Mouse (Mus musculus): ENCODE data around the gene Hjurp. TPM values are rescaled to one million over a fixed set of nuclear protein-coding genes. Genes with fewer than 3 reads are reported as not detected.

The Hjurp gene
- polyA plus RNA-seq (2021; fragmentation: Nextera tagmentation), result 5.7 and 6.2 TPM in 2 replicates
- long read RNA-seq, experiment 1, full-length matches to known transcripts, result 6 of 9 reads
- long read RNA-seq, experiment 1, partial matches to known transcripts, result 0 of 9 reads
- long read RNA-seq, experiment 1, other reads (novel, unspliced or antisense), result 3 of 9 reads
- long read RNA-seq, experiment 2, full-length matches to known transcripts, result 39 of 60 reads
- long read RNA-seq, experiment 2, partial matches to known transcripts, result 0 of 60 reads
- long read RNA-seq, experiment 2, other reads (novel, unspliced or antisense), result 21 of 60 reads

GRCm38 (mm10) chr1:88277098-88277817, at the start of gene Hjurp, which contains the start of gene Trpm8:
Gene Hjurp (minus strand): TSS chr1:88277633.
Gene Trpm8 (plus strand): TSS chr1:88277661.

GRCm38 (mm10) chr1:88226670-88227379, 50.6 kb downstream of the Hjurp start, which contains the start of gene Mroh2a:
Gene Mroh2a (plus strand): TSS chr1:88226986.

Other genes starting within 250 kb of the Hjurp start
- gene Ugt1a10, start 222.2 kb downstream of the Hjurp start, polyA plus RNA-seq (2021; fragmentation: Nextera tagmentation), result not detected in 2 replicates
- not detected in 2 replicates for gene Ugt1a9, start 206.8 kb downstream of the Hjurp start, polyA plus RNA-seq (2021; fragmentation: Nextera tagmentation)
- gene Ugt1a8, start 189.8 kb downstream of the Hjurp start, polyA plus RNA-seq (2021; fragmentation: Nextera tagmentation), result not detected in 2 replicates
- gene Ugt1a7c, start 182.6 kb downstream of the Hjurp start, polyA plus RNA-seq (2021; fragmentation: Nextera tagmentation), result 0.92 and 0.97 TPM in 2 replicates
- gene Ugt1a6b, start 174.4 kb downstream of the Hjurp start, polyA plus RNA-seq (2021; fragmentation: Nextera tagmentation), result not detected in 2 replicates
- 2.7 and 3.6 TPM in 2 replicates for gene Ugt1a6a, start 142.8 kb downstream of the Hjurp start, polyA plus RNA-seq (2021; fragmentation: Nextera tagmentation)
- gene Ugt1a5, start 111.6 kb downstream of the Hjurp start, polyA plus RNA-seq (2021; fragmentation: Nextera tagmentation), result not detected in 2 replicates
- not detected in 2 replicates for gene Ugt1a2, start 77.0 kb downstream of the Hjurp start, polyA plus RNA-seq (2021; fragmentation: Nextera tagmentation)
- 6.5 and 7.4 TPM in 2 replicates for gene Dnajb3, start 71.9 kb downstream of the Hjurp start, polyA plus RNA-seq (2021; fragmentation: Nextera tagmentation)
- gene Ugt1a1, start 65.7 kb downstream of the Hjurp start, polyA plus RNA-seq (2021; fragmentation: Nextera tagmentation), result not detected in 2 replicates
- gene Mroh2a, start 50.6 kb downstream of the Hjurp start, polyA plus RNA-seq (2021; fragmentation: Nextera tagmentation), result 0.24 and 0.62 TPM in 2 replicates
- 0.04 and 0.05 TPM in 2 replicates for gene Trpm8, start within 50 bp of the Hjurp start, polyA plus RNA-seq (2021; fragmentation: Nextera tagmentation)
- gene Spp2, start 129.3 kb upstream of the Hjurp start, polyA plus RNA-seq (2021; fragmentation: Nextera tagmentation), result 0.33 TPM in 1 of 2 replicates, not detected in the other
- gene Glrp1, start 232.4 kb upstream of the Hjurp start, polyA plus RNA-seq (2021; fragmentation: Nextera tagmentation), result 0.09 and 0.15 TPM in 2 replicates